Mouse (Mus musculus): ENCODE data around the gene Mcur1.

DNA sequence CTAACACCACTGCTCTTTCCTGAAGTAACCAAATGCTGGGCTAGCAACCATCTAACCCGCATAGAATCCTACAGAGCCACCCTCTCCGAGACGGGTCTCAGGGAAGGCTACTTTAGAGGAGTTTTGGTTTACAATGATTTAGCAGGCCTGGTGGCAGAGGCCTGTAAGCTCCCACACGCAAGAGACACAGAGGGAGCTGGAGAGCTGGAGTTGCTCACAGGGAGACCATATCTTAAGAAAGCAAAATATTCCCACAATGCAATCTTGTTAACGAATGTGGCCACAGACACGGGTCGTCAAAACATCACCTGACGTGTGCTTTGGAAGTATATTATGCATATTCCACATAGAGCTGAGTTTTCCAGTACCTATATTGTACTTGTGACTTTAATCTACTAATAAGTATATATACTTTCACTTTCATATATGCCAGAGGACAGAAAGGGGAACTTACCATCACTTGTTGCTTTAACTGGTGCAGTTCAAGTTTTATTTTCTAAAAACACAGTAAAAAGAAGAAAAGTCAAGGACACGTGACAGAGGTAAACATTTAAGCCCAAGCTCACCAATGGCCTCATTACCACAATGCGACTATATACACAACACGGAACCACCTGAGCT is 10.8 kb downstream of the Mcur1 start:
- TF ChIP-seq POLR2A (IDR thresholded peaks at IDR 0.05; ENCODE audit: borderline replicate concordance, insufficient read depth, low read length) (no peak), CTCF (IDR thresholded peaks at IDR 0.05; ENCODE audit: borderline replicate concordance, insufficient read depth, low read depth, low read length) (no peak)

Data from cerebellum, adult 2 months (tissue).